Mouse (Mus musculus): ENCODE measurements around the gene Enthd1. TPM values are rescaled to one million over a fixed set of nuclear protein-coding genes. Genes with fewer than 3 reads are reported as not detected.

Enthd1 gene
- polyA plus RNA-seq, 1 experiment: 0.09 TPM

GRCm38 (mm10) chr15:80413988-80414721, 150.8 kb downstream of the Enthd1 start:
- Histone ChIP-seq H3K27ac (ENCODE audit: control insufficient read depth, insufficient read depth, low read length) (no peak overlapping the region), H3K27me3 (ENCODE audit: control insufficient read depth, insufficient read depth, low read length) (no peaks in the 10 kb centered on the region), H3K4me3 (ENCODE audit: control insufficient read depth, insufficient read depth, low read length) (no peak overlapping the region), H3K36me3 (ENCODE audit: control insufficient read depth, insufficient read depth, low read length) (no peaks in the 10 kb centered on the region), H3K4me1 (replicated peaks; ENCODE audit: control insufficient read depth, insufficient read depth, low read length) (no peaks in the 10 kb centered on the region)
- 84% methylated on average over 17 of the region's 17 CpGs for WGBS
- no peak for TF ChIP-seq POLR2A (IDR thresholded peaks at IDR 0.05; ENCODE audit: control insufficient read depth, extremely low read depth, insufficient read depth, low read length, poor library complexity)
- no peak for TF ChIP-seq CTCF (IDR thresholded peaks at IDR 0.05; ENCODE audit: borderline replicate concordance, control insufficient read depth, extremely low read depth, insufficient read depth, low read length, poor library complexity)
- no peak for DNase-seq

GRCm38 (mm10) chr15:80413070-80413469, 151.9 kb downstream of the Enthd1 start:
- DNase-seq: no peak
- Histone ChIP-seq H3K4me3 (ENCODE audit: control insufficient read depth, insufficient read depth, low read length) (no peak overlapping the region), H3K4me1 (replicated peaks; ENCODE audit: control insufficient read depth, insufficient read depth, low read length) (no peaks in the 10 kb centered on the region), H3K27me3 (ENCODE audit: control insufficient read depth, insufficient read depth, low read length) (no peaks in the 10 kb centered on the region), H3K27ac (ENCODE audit: control insufficient read depth, insufficient read depth, low read length) (no peak overlapping the region), H3K36me3 (ENCODE audit: control insufficient read depth, insufficient read depth, low read length) (no peaks in the 10 kb centered on the region)
- WGBS: 85% methylated on average over 4 of the region's 4 CpGs
- no peak for TF ChIP-seq POLR2A (IDR thresholded peaks at IDR 0.05; ENCODE audit: control insufficient read depth, extremely low read depth, insufficient read depth, low read length, poor library complexity)
- TF ChIP-seq CTCF (IDR thresholded peaks at IDR 0.05; ENCODE audit: borderline replicate concordance, control insufficient read depth, extremely low read depth, insufficient read depth, low read length, poor library complexity): no peak

- no peak for DNase-seq
- Histone ChIP-seq H3K4me3 (ENCODE audit: control insufficient read depth, insufficient read depth, low read length) (no peak overlapping the region), H3K4me1 (replicated peaks; ENCODE audit: control insufficient read depth, insufficient read depth, low read length) (no peaks in the 10 kb centered on the region), H3K27ac (ENCODE audit: control insufficient read depth, insufficient read depth, low read length) (no peak overlapping the region), H3K27me3 (ENCODE audit: control insufficient read depth, insufficient read depth, low read length) (no peaks in the 10 kb centered on the region), H3K36me3 (ENCODE audit: control insufficient read depth, insufficient read depth, low read length) (no peaks in the 10 kb centered on the region)
- TF ChIP-seq CTCF (IDR thresholded peaks at IDR 0.05; ENCODE audit: borderline replicate concordance, control insufficient read depth, extremely low read depth, insufficient read depth, low read length, poor library complexity): no peak
- TF ChIP-seq POLR2A (IDR thresholded peaks at IDR 0.05; ENCODE audit: control insufficient read depth, extremely low read depth, insufficient read depth, low read length, poor library complexity): no peak
- WGBS: 92% methylated on average over 7 of the region's 7 CpGs
Observed at GRCm38 (mm10) chr15:80410661-80411060, 154.3 kb downstream of the Enthd1 start.

- WGBS: 25% methylated on average over 1 of the region's 1 CpGs
- no peak for TF ChIP-seq POLR2A (IDR thresholded peaks at IDR 0.05; ENCODE audit: control insufficient read depth, extremely low read depth, insufficient read depth, low read length, poor library complexity)
- TF ChIP-seq CTCF (IDR thresholded peaks at IDR 0.05; ENCODE audit: borderline replicate concordance, control insufficient read depth, extremely low read depth, insufficient read depth, low read length, poor library complexity): no peak
- Histone ChIP-seq H3K4me3 (ENCODE audit: control insufficient read depth, insufficient read depth, low read length) (no peak overlapping the region), H3K27me3 (ENCODE audit: control insufficient read depth, insufficient read depth, low read length) (no peaks in the 10 kb centered on the region), H3K36me3 (ENCODE audit: control insufficient read depth, insufficient read depth, low read length) (no peaks in the 10 kb centered on the region), H3K27ac (ENCODE audit: control insufficient read depth, insufficient read depth, low read length) (no peak overlapping the region), H3K4me1 (replicated peaks; ENCODE audit: control insufficient read depth, insufficient read depth, low read length) (no peaks in the 10 kb centered on the region)
- DNase-seq: no peak
Observed at GRCm38 (mm10) chr15:80407873-80408272, 157.1 kb downstream of the Enthd1 start.

Other genes with a start within 250 kb of the Enthd1 start
- gene Grap2, start 7.4 kb upstream of the Enthd1 start, polyA plus RNA-seq (2012; rRNA removed): 139 and 162 TPM in 2 replicates
- gene Fam83f, start 106.7 kb upstream of the Enthd1 start, polyA plus RNA-seq (2012; rRNA removed): 3.5 and 5.4 TPM in 2 replicates
- gene Tnrc6b, start 146.2 kb upstream of the Enthd1 start, polyA plus RNA-seq (2012; rRNA removed): 56.1 and 57.9 TPM in 2 replicates